Mouse (Mus musculus) embryonic facial prominence, embryonic 13.5 days (tissue): ENCODE measurements around the gene Basp1. TPM values are rescaled to one million over a fixed set of nuclear protein-coding genes. Genes with fewer than 3 reads are reported as not detected.
A peak's percentile ranks its signal among the peaks of the same experiment; 100 is the strongest.

Experiments used
- ATAC-seq: fragments of 200-750 bp; cut with Nextera tagmentation; 2 replicates; pipeline ENCODE4 v1.8.0; 2017; ENCODE audit warnings: low read depth; ENCODE audit not compliant: insufficient number of reproducible peaks, insufficient read depth, low FRiP score, low TSS enrichment
- H3K27ac ChIP-seq: fragments of 300-500 bp; sonication (generic); 2 replicates; pipeline ENCODE4 v1.5.1; 2015; ENCODE audit warnings: moderate library complexity, mild to moderate bottlenecking, inconsistent platforms
- H3K27me3 ChIP-seq: fragments of 300-500 bp; sonication (generic); 2 replicates; pipeline ENCODE4 v1.6.1; 2015; ENCODE audit warnings: mild to moderate bottlenecking, inconsistent platforms
- H3K36me3 ChIP-seq: fragments of 300-500 bp; sonication (generic); 2 replicates; pipeline ENCODE4 v1.6.1; 2015; ENCODE audit warnings: mild to moderate bottlenecking, inconsistent platforms
- H3K4me1 ChIP-seq: fragments of 300-500 bp; sonication (generic); 2 replicates; pipeline ENCODE4 v1.6.1; 2015; ENCODE audit warnings: inconsistent platforms
- H3K4me2 ChIP-seq: fragments of 300-500 bp; sonication (generic); 2 replicates; pipeline ENCODE4 v1.6.1; 2015; ENCODE audit warnings: moderate library complexity, mild to moderate bottlenecking, inconsistent platforms
- H3K4me3 ChIP-seq: fragments of 300-500 bp; sonication (generic); 2 replicates; pipeline ENCODE4 v1.5.1; 2015; ENCODE audit warnings: mild to moderate bottlenecking, inconsistent platforms
- H3K9ac ChIP-seq: fragments of 300-500 bp; sonication (generic); 2 replicates; pipeline ENCODE4 v1.6.1; 2015; ENCODE audit warnings: mild to moderate bottlenecking, inconsistent platforms
- H3K9me3 ChIP-seq: fragments of 300-500 bp; sonication (generic); 2 replicates; pipeline ENCODE4 v1.6.1; 2016; ENCODE audit warnings: inconsistent platforms
- WGBS: fragments of 180-500 bp; shearing (Covaris S2); methylation state at CpG from one replicate; pipeline ENCODE4 v1.1.7; 2015; ENCODE audit warnings: mixed read lengths; 5-methylcytosine and 5-hydroxymethylcytosine counted together
- polyA plus RNA-seq: library from polyadenylated mRNA; unstranded; fragments of >200 nt; fragmentation: Nextera tagmentation; extraction: Ambion mirVana; gene quantifications from 2 replicates; pipeline ENCODE4 v1.2.1, GENCODE M21; 2015

The Basp1 gene
- polyA plus RNA-seq, 1 experiment from 2014 or later: 56.1 TPM

- Histone ChIP-seq H3K9me3 (no peaks in the 10 kb centered on the region), H3K36me3 (0 out of 2 replicates have a peak, but pooled peaks cover 3% of the 10 kb centered on the region), H3K4me3 (no peak overlapping the region), H3K9ac (no peak overlapping the region), H3K27me3 (no peaks in the 10 kb centered on the region), H3K4me1 (peaks cover 22% of the 10 kb centered on the region), H3K27ac (no peak overlapping the region), H3K4me2 (peak overlapping the region; percentile 40)
- ATAC-seq: 0 out of 2 replicates have a peak, but pooled peaks have one; percentile 48
- WGBS: 31% methylated on average over 14 of the region's 14 CpGs
These were observed 54.9 kb downstream of the Basp1 start for GRCm38 (mm10) chr15:25358680-25359097.

GRCm38 (mm10) chr15:25355339-25355738 is 58.2 kb downstream of the Basp1 start:
- Histone ChIP-seq H3K27me3 (no peaks in the 10 kb centered on the region), H3K9ac (no peak overlapping the region), H3K9me3 (no peaks in the 10 kb centered on the region), H3K4me3 (no peak overlapping the region), H3K4me1 (peaks cover 11% of the 10 kb centered on the region), H3K27ac (no peak overlapping the region), H3K4me2 (no peak overlapping the region), H3K36me3 (no peaks in the 10 kb centered on the region)
- ATAC-seq: no peak
- WGBS: 88% methylated on average over 5 of the region's 5 CpGs

GRCm38 (mm10) chr15:25354738-25355137 is 58.8 kb downstream of the Basp1 start:
- Histone ChIP-seq H3K9ac (no peak overlapping the region), H3K27ac (no peak overlapping the region), H3K27me3 (no peaks in the 10 kb centered on the region), H3K4me3 (no peak overlapping the region), H3K36me3 (no peaks in the 10 kb centered on the region), H3K4me1 (peaks cover 6% of the 10 kb centered on the region), H3K4me2 (no peak overlapping the region), H3K9me3 (no peaks in the 10 kb centered on the region)
- no peak for ATAC-seq
- 73% methylated on average over 6 of the region's 6 CpGs for WGBS

GRCm38 (mm10) chr15:25353498-25353897 is 60.1 kb downstream of the Basp1 start:
- no peak overlapping the region for H3K9ac ChIP-seq
- no peaks in the 10 kb centered on the region for H3K36me3 ChIP-seq
- H3K27me3 ChIP-seq: no peaks in the 10 kb centered on the region
- no peak overlapping the region for H3K4me2 ChIP-seq
- ATAC-seq: no peak
- no peak overlapping the region for H3K4me3 ChIP-seq
- H3K9me3 ChIP-seq: no peaks in the 10 kb centered on the region
- 84% methylated on average over 6 of the region's 6 CpGs for WGBS
- H3K4me1 ChIP-seq: no peaks in the 10 kb centered on the region
- no peak overlapping the region for H3K27ac ChIP-seq

GRCm38 (mm10) chr15:25343263-25343662 is 70.3 kb downstream of the Basp1 start:
- Histone ChIP-seq H3K36me3 (no peaks in the 10 kb centered on the region), H3K4me2 (no peak overlapping the region), H3K4me1 (no peaks in the 10 kb centered on the region), H3K9ac (no peak overlapping the region), H3K4me3 (no peak overlapping the region), H3K9me3 (no peaks in the 10 kb centered on the region), H3K27ac (no peak overlapping the region), H3K27me3 (no peaks in the 10 kb centered on the region)
- no peak for ATAC-seq
- WGBS: 78% methylated on average over 6 of the region's 6 CpGs

GRCm38 (mm10) chr15:25335277-25335676 is 78.3 kb downstream of the Basp1 start:
- ATAC-seq: no peak
- no peaks in the 10 kb centered on the region for H3K4me1 ChIP-seq
- 89% methylated on average over 11 of the region's 11 CpGs for WGBS
- no peak overlapping the region for H3K9ac ChIP-seq
- H3K4me3 ChIP-seq: no peak overlapping the region
- H3K9me3 ChIP-seq: no peaks in the 10 kb centered on the region
- no peak overlapping the region for H3K27ac ChIP-seq
- no peaks in the 10 kb centered on the region for H3K36me3 ChIP-seq
- H3K4me2 ChIP-seq: no peak overlapping the region
- H3K27me3 ChIP-seq: no peaks in the 10 kb centered on the region

- 58% methylated on average over 16 of the region's 16 CpGs for WGBS
- Histone ChIP-seq H3K9me3 (no peaks in the 10 kb centered on the region), H3K36me3 (no peaks in the 10 kb centered on the region), H3K27me3 (no peaks in the 10 kb centered on the region), H3K4me2 (no peak overlapping the region), H3K4me1 (no peaks in the 10 kb centered on the region), H3K9ac (no peak overlapping the region), H3K4me3 (no peak overlapping the region), H3K27ac (no peak overlapping the region)
- no peak for ATAC-seq
These were observed 81.6 kb downstream of the Basp1 start for GRCm38 (mm10) chr15:25331877-25332445.

GRCm38 (mm10) chr15:25330946-25331345 is 82.6 kb downstream of the Basp1 start:
- Histone ChIP-seq H3K27me3 (no peaks in the 10 kb centered on the region), H3K9ac (no peak overlapping the region), H3K9me3 (no peaks in the 10 kb centered on the region), H3K4me2 (no peak overlapping the region), H3K36me3 (no peaks in the 10 kb centered on the region), H3K4me1 (no peaks in the 10 kb centered on the region), H3K4me3 (no peak overlapping the region), H3K27ac (no peak overlapping the region)
- 73% methylated on average over 4 of the region's 4 CpGs for WGBS
- no peak for ATAC-seq

GRCm38 (mm10) chr15:25322601-25323000 is 91.0 kb downstream of the Basp1 start:
- H3K4me2 ChIP-seq: no peak overlapping the region
- ATAC-seq: no peak
- no peak overlapping the region for H3K9ac ChIP-seq
- 58% methylated on average over 2 of the region's 2 CpGs for WGBS
- no peak overlapping the region for H3K4me3 ChIP-seq
- no peaks in the 10 kb centered on the region for H3K4me1 ChIP-seq
- no peaks in the 10 kb centered on the region for H3K36me3 ChIP-seq
- H3K27me3 ChIP-seq: no peaks in the 10 kb centered on the region
- H3K9me3 ChIP-seq: no peaks in the 10 kb centered on the region
- H3K27ac ChIP-seq: no peak overlapping the region

GRCm38 (mm10) chr15:25322111-25322510 is 91.5 kb downstream of the Basp1 start:
- WGBS: 89% methylated on average over 3 of the region's 3 CpGs

GRCm38 (mm10) chr15:25321636-25322035 is 91.9 kb downstream of the Basp1 start:
- H3K9ac ChIP-seq: no peak overlapping the region
- H3K27me3 ChIP-seq: no peaks in the 10 kb centered on the region
- H3K4me1 ChIP-seq: no peaks in the 10 kb centered on the region
- no peak overlapping the region for H3K4me3 ChIP-seq
- WGBS: 85% methylated on average over 4 of the region's 4 CpGs
- no peak overlapping the region for H3K27ac ChIP-seq
- no peaks in the 10 kb centered on the region for H3K9me3 ChIP-seq
- H3K4me2 ChIP-seq: no peak overlapping the region
- no peak for ATAC-seq
- no peaks in the 10 kb centered on the region for H3K36me3 ChIP-seq

More at GRCm38 (mm10) chr15:25322111-25322510, 91.5 kb downstream of the Basp1 start:
- no peak for ATAC-seq
- Histone ChIP-seq H3K36me3 (no peaks in the 10 kb centered on the region), H3K27ac (no peak overlapping the region), H3K4me1 (no peaks in the 10 kb centered on the region), H3K4me3 (no peak overlapping the region), H3K9me3 (no peaks in the 10 kb centered on the region), H3K4me2 (no peak overlapping the region), H3K9ac (no peak overlapping the region), H3K27me3 (no peaks in the 10 kb centered on the region)

- no peak for ATAC-seq
- no peaks in the 10 kb centered on the region for H3K4me1 ChIP-seq
These were observed 99.1 kb downstream of the Basp1 start for GRCm38 (mm10) chr15:25314471-25314870.

More at GRCm38 (mm10) chr15:25314471-25314870, 99.1 kb downstream of the Basp1 start:
- Histone ChIP-seq H3K27me3 (no peaks in the 10 kb centered on the region), H3K9ac (no peak overlapping the region), H3K4me3 (no peak overlapping the region), H3K36me3 (no peaks in the 10 kb centered on the region), H3K9me3 (no peaks in the 10 kb centered on the region), H3K27ac (no peak overlapping the region), H3K4me2 (no peak overlapping the region)
- 92% methylated on average over 3 of the region's 3 CpGs for WGBS
